Mouse (Mus musculus) hindbrain, embryonic 15.5 days (tissue): ENCODE results near the gene Trim11. TPM values are rescaled to one million over a fixed set of nuclear protein-coding genes. Genes with fewer than 3 reads are reported as not detected.

Source experiments
- ATAC-seq: fragments of 200-750 bp; cut with Nextera tagmentation; 2 replicates; pipeline ENCODE4 v1.8.0; 2017; ENCODE audit warnings: low read depth, moderate number of reproducible peaks, moderate TSS enrichment; ENCODE audit not compliant: low FRiP score
- H3K27ac ChIP-seq: fragments of 300-500 bp; sonication (generic); replicated peaks from 2 replicates; pipeline ENCODE4 v1.5.1; 2015; ENCODE audit warnings: mild to moderate bottlenecking, inconsistent platforms
- H3K27me3 ChIP-seq: fragments of 300-500 bp; sonication (generic); 2 replicates; pipeline ENCODE4 v1.6.1; 2015; ENCODE audit warnings: control low read depth, inconsistent platforms
- H3K36me3 ChIP-seq: fragments of 300-500 bp; sonication (generic); 2 replicates; pipeline ENCODE4 v1.6.1; 2015; ENCODE audit warnings: control low read depth, inconsistent platforms
- H3K4me1 ChIP-seq: fragments of 300-500 bp; sonication (generic); replicated peaks from 2 replicates; pipeline ENCODE4 v1.6.1; 2015; ENCODE audit warnings: control low read depth, inconsistent platforms
- H3K4me2 ChIP-seq: fragments of 300-500 bp; sonication (generic); 2 replicates; pipeline ENCODE4 v1.6.1; 2015; ENCODE audit warnings: moderate library complexity, mild to moderate bottlenecking, inconsistent platforms
- H3K4me3 ChIP-seq: fragments of 300-500 bp; sonication (generic); 2 replicates; pipeline ENCODE4 v1.5.1; 2015; ENCODE audit warnings: mild to moderate bottlenecking, inconsistent platforms
- H3K9ac ChIP-seq: fragments of 300-500 bp; sonication (generic); 2 replicates; pipeline ENCODE4 v1.6.1; 2015; ENCODE audit warnings: inconsistent platforms
- H3K9me3 ChIP-seq: fragments of 300-500 bp; sonication (generic); 2 replicates; pipeline ENCODE4 v1.6.1; 2016; ENCODE audit warnings: control low read depth, inconsistent platforms
- WGBS: fragments of 180-500 bp; shearing (Covaris S2); methylation state at CpG from one replicate; pipeline ENCODE4 v1.1.7; 2015; 5-methylcytosine and 5-hydroxymethylcytosine counted together
- polyA plus RNA-seq: library from polyadenylated mRNA; unstranded; fragments of >200 nt; fragmentation: Nextera tagmentation; extraction: Ambion mirVana; gene quantifications from 2 replicates; pipeline ENCODE4 v1.2.1, GENCODE M21; 2015

Gene Trim11
- polyA plus RNA-seq, 1 experiment from 2014 or later, result 20.7 TPM

DNA sequence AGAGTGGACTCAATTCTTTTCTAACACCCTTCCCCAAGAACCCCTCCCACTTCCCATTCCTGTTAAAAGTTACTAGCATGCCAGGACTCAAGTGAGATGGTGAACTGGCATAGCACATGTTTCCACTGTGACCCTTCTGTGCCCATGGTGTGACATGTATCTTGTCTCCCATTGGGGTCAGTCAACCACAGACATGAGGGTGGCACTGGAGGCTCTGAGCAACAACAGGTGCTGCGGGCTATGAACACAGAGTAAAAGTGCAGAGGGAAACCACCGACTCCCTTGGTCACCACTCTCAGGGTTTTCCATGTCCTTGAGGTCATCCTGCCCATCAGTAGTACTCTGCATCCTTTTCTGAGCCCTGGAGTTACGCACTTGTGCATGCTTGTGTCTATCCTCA, 6.1 kb upstream of the Trim11 start:
- H3K36me3 ChIP-seq, result peaks cover 4% of the 10 kb centered on the region; the same call in 1 of the 2 replicates
- H3K27ac ChIP-seq, result no peak overlapping the region
- H3K4me2 ChIP-seq, result no peak overlapping the region
- peaks cover 11% of the 10 kb centered on the region for H3K4me1 ChIP-seq
- no peaks in the 10 kb centered on the region for H3K9me3 ChIP-seq
- WGBS, result 94% methylated on average over 3 of the region's 3 CpGs
- H3K4me3 ChIP-seq, result no peak overlapping the region
- no peak overlapping the region for H3K9ac ChIP-seq
- no peak for ATAC-seq
- H3K27me3 ChIP-seq, result no peaks in the 10 kb centered on the region

DNA sequence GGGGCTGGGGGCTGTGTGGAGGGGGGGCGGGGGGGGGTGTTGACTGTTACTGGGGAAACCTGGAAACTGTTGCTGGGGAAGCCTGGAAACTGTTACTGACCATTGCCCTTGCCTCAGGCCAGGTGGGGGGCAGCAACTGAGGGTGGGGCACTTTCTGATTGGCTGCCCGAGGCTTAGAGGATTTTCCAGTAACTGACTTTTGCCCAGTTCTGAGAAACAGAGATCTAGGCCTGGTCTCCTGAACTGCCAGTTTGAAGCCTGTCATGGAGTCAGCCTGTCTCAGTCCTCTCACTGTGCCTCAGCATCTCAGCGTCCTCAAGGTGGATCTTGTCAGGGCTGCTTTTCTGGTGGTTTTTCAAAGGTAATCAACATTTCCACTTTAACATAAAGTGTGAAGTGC, 3.5 kb upstream of the Trim11 start:
- H3K27ac ChIP-seq, result no peak overlapping the region
- H3K4me2 ChIP-seq, result no peak overlapping the region
- no peaks in the 10 kb centered on the region for H3K9me3 ChIP-seq
- peaks cover 4% of the 10 kb centered on the region; the same call in 1 of the 2 replicates for H3K36me3 ChIP-seq
- 84% methylated on average over 3 of the region's 3 CpGs for WGBS
- H3K4me3 ChIP-seq, result no peak overlapping the region
- no peak for ATAC-seq
- H3K4me1 ChIP-seq, result peaks cover 25% of the 10 kb centered on the region
- H3K9ac ChIP-seq, result no peak overlapping the region
- H3K27me3 ChIP-seq, result no peaks in the 10 kb centered on the region

DNA sequence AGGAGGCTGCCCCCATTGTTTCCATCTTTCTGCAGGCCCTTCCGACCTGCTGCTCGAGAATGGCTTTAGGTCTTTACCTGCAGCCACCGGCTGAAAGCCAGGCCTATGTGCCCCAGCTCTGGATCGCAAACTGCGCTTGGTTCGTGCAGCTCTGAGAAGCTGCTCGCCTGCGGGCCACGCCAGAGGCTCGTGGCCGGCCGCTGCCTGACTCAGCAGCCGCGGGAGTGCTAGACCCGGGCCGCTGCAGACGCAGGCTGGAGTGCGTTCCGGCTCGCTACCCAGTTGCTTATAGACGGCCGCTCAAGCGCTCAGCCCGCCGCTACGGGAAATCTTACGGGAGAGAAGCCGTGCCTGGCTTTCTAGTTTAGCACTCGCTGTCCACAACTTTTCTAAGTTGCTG, 743 bp upstream of the Trim11 start:
- Histone ChIP-seq H3K4me3 (peak overlapping the region; percentile 97), H3K4me2 (peak overlapping the region; percentile 95), H3K9me3 (no peaks in the 10 kb centered on the region), H3K27me3 (no peaks in the 10 kb centered on the region), H3K4me1 (peaks cover 51% of the 10 kb centered on the region), H3K27ac (peak overlapping the region; percentile 73), H3K36me3 (no peaks in the 10 kb centered on the region), H3K9ac (peak overlapping the region; percentile 95)
- under 1% methylated on average over 29 of the region's 29 CpGs for WGBS
- ATAC-seq, result no peak

DNA sequence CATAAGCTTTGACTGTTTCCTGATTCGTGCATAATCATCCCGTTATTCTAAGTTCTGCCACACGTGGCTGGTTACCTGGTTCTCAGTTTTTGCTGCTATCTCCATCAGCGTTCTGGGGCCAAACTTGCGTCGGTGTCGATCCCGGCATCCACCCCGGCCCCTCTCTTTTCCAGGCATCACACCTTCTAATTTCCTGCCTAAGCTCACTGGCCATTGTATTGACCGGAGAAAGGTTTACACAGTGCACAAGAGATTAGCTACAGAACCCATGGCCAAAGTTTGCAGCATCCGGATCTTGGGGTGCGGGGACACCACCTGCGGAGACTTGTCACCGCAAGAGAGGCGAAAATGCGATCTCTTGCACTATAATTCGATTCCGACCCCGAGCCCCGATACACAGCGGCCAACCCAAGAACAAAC, 276 bp upstream of the Trim11 start:
- under 1% methylated on average over 21 of the region's 21 CpGs for WGBS

DNA sequence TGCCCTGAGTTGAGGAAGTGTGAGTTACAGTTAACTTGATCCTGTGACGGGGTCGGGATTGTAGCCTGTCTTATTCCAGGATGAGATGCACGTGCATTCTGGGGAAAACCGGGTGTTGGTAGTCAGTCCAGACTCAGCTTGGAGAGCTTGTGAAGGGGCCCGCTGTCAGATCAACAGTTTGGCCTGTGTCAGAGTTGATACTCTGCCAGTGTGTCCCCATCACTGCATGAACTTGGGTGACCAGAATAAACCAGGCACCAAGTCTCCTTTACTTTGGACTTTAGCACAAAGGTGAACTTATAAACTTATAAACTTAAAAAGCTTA, 775 bp downstream of the Trim11 start:
- Histone ChIP-seq H3K4me3 (peak overlapping the region; percentile 97), H3K4me1 (peaks cover 52% of the 10 kb centered on the region), H3K9me3 (no peaks in the 10 kb centered on the region), H3K9ac (peak overlapping the region; percentile 95), H3K36me3 (peaks cover 9% of the 10 kb centered on the region; the same call in 1 of the 2 replicates), H3K27me3 (no peaks in the 10 kb centered on the region), H3K4me2 (peak overlapping the region; percentile 95), H3K27ac (peak overlapping the region; percentile 73; the same call in 1 of the 2 replicates)
- no peak for ATAC-seq
- WGBS, result 4% methylated on average over 5 of the region's 5 CpGs

More for the DNA sequence above, 276 bp upstream of the Trim11 start:
- Histone ChIP-seq H3K4me3 (peak overlapping the region; percentile 97), H3K27ac (peak overlapping the region; percentile 73), H3K4me1 (peaks cover 52% of the 10 kb centered on the region), H3K36me3 (0 out of 2 replicates have a peak, but pooled peaks cover 3% of the 10 kb centered on the region), H3K9me3 (no peaks in the 10 kb centered on the region), H3K4me2 (peak overlapping the region; percentile 95), H3K27me3 (no peaks in the 10 kb centered on the region), H3K9ac (peak overlapping the region; percentile 95)
- ATAC-seq, result no peak; the same call in 1 of the 2 replicates

DNA sequence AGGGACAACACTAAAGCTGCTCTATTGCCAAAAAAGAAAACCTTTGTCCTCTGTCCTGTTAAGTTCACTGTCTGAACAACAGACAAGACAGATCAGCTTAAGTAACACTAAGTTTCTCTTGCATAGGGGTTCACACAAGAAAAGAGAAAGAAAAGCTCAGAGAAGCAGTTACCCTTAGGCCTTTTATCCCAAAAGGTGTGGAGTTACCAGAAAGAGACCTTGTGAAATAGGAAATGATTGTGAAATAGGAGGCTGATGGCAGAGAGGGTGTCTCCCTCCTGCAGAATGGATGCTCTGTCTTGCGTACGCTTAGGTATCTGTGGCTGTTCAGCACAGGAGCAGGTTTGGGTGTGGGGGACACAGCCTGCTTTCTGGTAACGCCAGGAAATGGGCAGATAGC, 1.3 kb downstream of the Trim11 start:
- WGBS, result 77% methylated on average over 3 of the region's 3 CpGs

DNA sequence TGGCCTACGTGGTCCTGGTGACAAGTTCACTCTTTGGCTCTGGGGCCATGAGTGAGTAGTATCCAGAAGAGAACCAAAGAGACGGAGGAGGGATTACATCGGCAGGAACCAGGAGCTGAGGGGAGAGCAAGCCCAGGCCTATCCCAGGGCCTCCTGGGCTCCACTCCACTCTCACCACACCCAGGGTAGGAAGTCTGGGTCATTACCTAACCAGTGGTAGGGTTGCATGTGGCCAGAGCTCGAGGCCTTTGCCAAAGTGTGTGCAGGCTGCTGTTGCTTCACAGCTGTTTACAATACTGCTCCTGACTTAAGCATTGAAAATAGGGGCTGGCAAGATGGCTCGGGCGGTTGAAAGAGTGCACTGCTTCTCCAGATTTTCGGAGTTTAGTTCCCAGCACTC, 1.8 kb downstream of the Trim11 start:
- H3K27me3 ChIP-seq, result no peaks in the 10 kb centered on the region
- peak overlapping the region; percentile 97 for H3K4me3 ChIP-seq
- peaks cover 52% of the 10 kb centered on the region for H3K4me1 ChIP-seq

More for the DNA sequence above, 1.3 kb downstream of the Trim11 start:
- H3K9ac ChIP-seq, result peak overlapping the region; percentile 95; the same call in 1 of the 2 replicates
- peak overlapping the region; percentile 95 for H3K4me2 ChIP-seq
- peak overlapping the region; percentile 97 for H3K4me3 ChIP-seq
- H3K9me3 ChIP-seq, result no peaks in the 10 kb centered on the region
- H3K27ac ChIP-seq, result no peak overlapping the region
- peaks cover 14% of the 10 kb centered on the region for H3K36me3 ChIP-seq
- ATAC-seq, result no peak
- no peaks in the 10 kb centered on the region for H3K27me3 ChIP-seq
- peaks cover 52% of the 10 kb centered on the region for H3K4me1 ChIP-seq

DNA sequence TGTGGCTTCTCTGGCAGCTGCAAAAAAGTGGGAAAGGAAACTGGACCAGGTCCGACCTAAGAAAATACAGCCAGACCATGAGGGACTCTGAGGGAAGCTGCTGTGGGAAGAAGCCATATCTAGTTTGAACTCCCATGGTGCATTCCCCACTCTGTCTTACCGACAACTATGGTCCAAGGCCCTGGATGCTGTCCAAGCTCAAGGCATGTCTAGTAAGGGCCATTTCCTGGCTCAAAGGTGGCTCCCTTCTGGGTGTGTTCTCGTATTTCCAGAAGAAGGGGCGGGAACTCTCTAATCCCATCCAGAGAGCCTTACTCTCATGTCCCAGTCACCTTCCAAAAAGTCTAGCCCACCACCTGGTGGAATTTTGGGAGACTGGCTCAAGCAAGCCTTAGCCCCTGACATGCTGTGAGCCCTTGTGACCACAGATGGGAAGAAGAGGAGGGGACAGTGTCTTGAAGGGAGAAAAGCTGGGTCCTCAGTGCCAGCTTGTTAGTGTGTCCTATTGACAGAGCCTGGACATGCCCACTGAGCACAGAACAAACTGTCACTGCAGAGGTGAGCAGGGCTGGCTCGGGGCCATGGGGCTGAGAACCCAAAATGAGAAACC, 2.6 kb downstream of the Trim11 start:
- ATAC-seq, result no peak
- no peak overlapping the region for H3K4me3 ChIP-seq
- 76% methylated on average over 5 of the region's 5 CpGs for WGBS

More for the DNA sequence above, 1.8 kb downstream of the Trim11 start:
- 81% methylated on average over 7 of the region's 7 CpGs for WGBS
- Histone ChIP-seq H3K36me3 (peaks cover 19% of the 10 kb centered on the region), H3K4me2 (peak overlapping the region; percentile 95), H3K9me3 (no peaks in the 10 kb centered on the region), H3K9ac (peak overlapping the region; percentile 95; the same call in 1 of the 2 replicates), H3K27ac (no peak overlapping the region)
- ATAC-seq, result no peak

DNA sequence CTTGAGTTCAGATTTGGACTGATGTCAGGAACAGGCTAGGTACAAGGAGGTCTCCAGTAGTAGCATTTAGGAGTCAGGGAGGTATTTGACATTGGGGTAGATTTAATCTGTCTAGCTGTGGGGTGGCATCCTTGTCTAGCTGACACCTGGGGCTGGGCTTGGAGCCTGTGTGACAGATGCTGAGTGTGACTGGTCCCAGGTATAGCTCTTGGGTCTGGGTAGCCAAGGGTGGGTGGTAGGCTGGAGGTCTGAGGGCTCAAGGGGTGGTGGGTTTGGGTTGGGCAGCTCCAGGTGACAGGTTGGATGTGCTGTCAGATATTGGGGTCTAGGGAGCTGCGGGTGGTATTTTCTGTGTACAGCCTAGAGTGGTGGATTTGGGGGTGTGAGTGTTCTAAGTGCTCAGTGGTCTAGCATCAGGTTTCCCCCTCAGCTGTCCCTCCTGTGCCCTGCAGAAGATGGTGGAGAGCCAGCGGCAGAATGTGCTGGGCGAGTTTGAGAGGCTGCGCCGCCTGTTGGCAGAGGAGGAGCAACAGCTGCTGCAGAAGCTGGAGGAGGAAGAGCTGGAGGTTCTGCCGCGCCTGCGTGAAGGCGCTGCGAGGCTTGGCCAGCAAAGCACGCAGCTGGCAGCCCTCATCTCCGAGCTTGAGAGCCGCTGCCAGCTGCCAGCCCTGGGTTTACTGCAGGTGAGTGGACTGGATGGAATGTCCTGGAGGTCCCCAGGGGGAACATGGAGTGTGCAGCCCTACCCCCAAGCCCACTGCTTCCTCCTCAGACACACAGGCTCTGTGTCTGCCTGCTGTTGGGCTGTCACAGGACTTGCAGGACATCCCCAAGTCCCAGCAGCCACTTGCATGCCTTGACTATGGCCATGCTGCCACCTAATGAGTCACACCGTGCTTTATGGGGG, 3.9 kb downstream of the Trim11 start:
- Histone ChIP-seq H3K4me1 (peaks cover 41% of the 10 kb centered on the region), H3K9ac (no peak overlapping the region), H3K4me3 (no peak overlapping the region), H3K4me2 (no peak overlapping the region), H3K27ac (0 out of 2 replicates have a peak overlapping the region, but pooled peaks have one; percentile 38), H3K27me3 (no peaks in the 10 kb centered on the region), H3K9me3 (no peaks in the 10 kb centered on the region), H3K36me3 (peaks cover 38% of the 10 kb centered on the region)
- ATAC-seq, result no peak
- 56% methylated on average over 14 of the region's 14 CpGs for WGBS

More for the DNA sequence above, 2.6 kb downstream of the Trim11 start:
- H3K4me2 ChIP-seq, result peak overlapping the region; percentile 95
- H3K9me3 ChIP-seq, result no peaks in the 10 kb centered on the region
- H3K27me3 ChIP-seq, result no peaks in the 10 kb centered on the region
- peaks cover 49% of the 10 kb centered on the region for H3K4me1 ChIP-seq
- no peak overlapping the region for H3K9ac ChIP-seq
- H3K36me3 ChIP-seq, result peaks cover 26% of the 10 kb centered on the region
- no peak overlapping the region for H3K27ac ChIP-seq

DNA sequence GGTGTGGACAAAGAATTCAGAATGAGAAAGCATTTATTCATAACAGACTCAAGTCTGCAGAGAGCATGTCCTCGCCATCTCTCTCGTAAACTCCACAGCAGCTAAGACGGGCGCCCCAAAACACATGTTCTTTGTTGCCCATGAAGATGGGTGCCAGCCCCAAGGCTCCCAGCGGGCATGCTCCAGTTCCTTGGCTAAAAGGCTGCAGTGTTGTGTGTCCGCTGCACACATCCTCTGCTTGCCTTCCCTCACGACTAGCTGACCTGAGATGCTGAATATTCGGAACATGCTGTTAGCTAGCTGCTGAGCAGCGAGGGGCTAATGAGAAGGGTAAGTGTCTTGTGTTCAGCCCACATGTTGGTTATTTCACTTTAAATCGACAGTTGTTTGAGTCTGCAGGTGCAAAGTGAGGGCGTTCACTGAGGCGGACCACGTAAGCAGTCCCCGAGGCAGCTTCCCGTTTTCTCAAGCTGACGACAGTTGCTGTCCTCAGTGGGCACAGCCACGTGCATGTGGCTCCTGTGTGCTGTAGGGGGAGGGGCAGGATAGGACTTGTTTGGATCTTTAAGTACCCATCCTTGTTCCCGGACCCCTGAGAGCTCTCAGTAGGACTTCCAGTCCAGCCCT, 4.7 kb downstream of the Trim11 start:
- H3K27ac ChIP-seq, result 0 out of 2 replicates have a peak overlapping the region, but pooled peaks have one; percentile 38
- H3K4me3 ChIP-seq, result no peak overlapping the region
- no peak for ATAC-seq
- WGBS, result 85% methylated on average over 18 of the region's 18 CpGs
- no peaks in the 10 kb centered on the region for H3K27me3 ChIP-seq
- no peaks in the 10 kb centered on the region for H3K9me3 ChIP-seq
- peaks cover 36% of the 10 kb centered on the region for H3K4me1 ChIP-seq
- H3K36me3 ChIP-seq, result peaks cover 44% of the 10 kb centered on the region
- no peak overlapping the region for H3K4me2 ChIP-seq
- no peak overlapping the region for H3K9ac ChIP-seq

DNA sequence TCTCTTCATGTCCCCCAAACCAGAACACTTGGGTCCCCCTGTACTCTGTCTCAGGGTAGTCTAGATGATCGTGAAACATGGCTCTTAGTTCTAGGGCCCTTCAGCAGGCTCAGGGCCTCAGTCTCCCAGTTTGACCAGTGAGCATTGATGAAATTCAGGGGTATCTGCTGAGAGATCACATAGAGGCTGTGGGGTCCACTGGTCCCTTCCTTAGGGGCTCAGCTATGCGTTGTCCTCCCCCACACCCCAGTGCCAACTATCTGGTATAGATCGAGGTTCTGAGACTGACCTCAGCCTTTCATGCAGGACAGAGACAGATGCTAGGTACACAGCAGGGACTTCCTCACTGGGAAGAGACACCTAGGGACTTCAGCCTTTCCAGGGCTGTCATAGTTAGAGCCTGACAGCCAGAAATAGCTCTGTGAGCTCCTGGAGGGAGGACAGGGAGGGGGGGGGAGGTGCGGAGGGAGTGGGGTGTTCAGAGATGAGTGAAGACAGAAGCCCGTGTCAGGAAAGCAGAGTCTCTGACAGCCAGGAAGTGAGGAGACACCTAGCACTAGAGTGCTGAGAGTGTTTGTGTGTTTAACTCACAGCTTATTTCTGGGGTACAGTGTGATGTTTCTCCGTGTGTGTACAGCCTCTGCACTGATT, 5.9 kb downstream of the Trim11 start:
- Histone ChIP-seq H3K4me1 (peaks cover 33% of the 10 kb centered on the region), H3K27ac (no peak overlapping the region), H3K9ac (no peak overlapping the region), H3K4me2 (no peak overlapping the region), H3K36me3 (peaks cover 54% of the 10 kb centered on the region), H3K4me3 (no peak overlapping the region), H3K27me3 (no peaks in the 10 kb centered on the region), H3K9me3 (no peaks in the 10 kb centered on the region)
- no peak for ATAC-seq
- WGBS, result 91% methylated on average over 6 of the region's 6 CpGs
